Mouse (Mus musculus) heart, embryonic 13.5 days (tissue): ENCODE data around the gene Tfap2c. TPM values are rescaled to one million over a fixed set of nuclear protein-coding genes. Genes with fewer than 3 reads are reported as not detected.

ENCODE experiments used
- ATAC-seq: fragments of 200-750 bp; cut with Nextera tagmentation; 2 replicates; pipeline ENCODE4 v1.8.0; 2017; ENCODE audit warnings: moderate TSS enrichment; ENCODE audit not compliant: insufficient number of reproducible peaks, low FRiP score, low TSS enrichment; ENCODE audit errors: extremely low read depth
- H3K27ac ChIP-seq: fragments of 300-500 bp; sonication (generic); replicated peaks from 2 replicates; pipeline ENCODE4 v1.5.1; 2015; ENCODE audit warnings: moderate library complexity, mild to moderate bottlenecking, inconsistent platforms
- H3K27me3 ChIP-seq: fragments of 300-500 bp; sonication (generic); replicated peaks from 2 replicates; pipeline ENCODE4 v1.6.1; 2015; ENCODE audit warnings: mild to moderate bottlenecking, inconsistent platforms
- H3K36me3 ChIP-seq: fragments of 300-500 bp; sonication (generic); 2 replicates; pipeline ENCODE4 v1.6.1; 2015; ENCODE audit warnings: mild to moderate bottlenecking, inconsistent platforms
- H3K4me1 ChIP-seq: fragments of 300-500 bp; sonication (generic); 2 replicates; pipeline ENCODE4 v1.6.1; 2015; ENCODE audit warnings: inconsistent platforms
- H3K4me2 ChIP-seq: fragments of 300-500 bp; sonication (generic); 2 replicates; pipeline ENCODE4 v1.6.1; 2015; ENCODE audit warnings: inconsistent platforms, mild to moderate bottlenecking, moderate library complexity
- H3K4me3 ChIP-seq: fragments of 300-500 bp; sonication (generic); 2 replicates; pipeline ENCODE4 v1.5.1; 2015; ENCODE audit warnings: moderate library complexity, mild to moderate bottlenecking, inconsistent platforms
- H3K9ac ChIP-seq: fragments of 300-500 bp; sonication (generic); 2 replicates; pipeline ENCODE4 v1.6.1; 2015; ENCODE audit warnings: inconsistent platforms, mild to moderate bottlenecking, moderate library complexity
- H3K9me3 ChIP-seq: fragments of 300-500 bp; sonication (generic); 2 replicates; pipeline ENCODE4 v1.6.1; 2016; ENCODE audit warnings: inconsistent platforms
- WGBS: fragments of 180-500 bp; shearing (Covaris S2); methylation state at CpG from one replicate; pipeline ENCODE4 v1.1.7; 2015; ENCODE audit warnings: mixed read lengths; 5-methylcytosine and 5-hydroxymethylcytosine counted together
- polyA plus RNA-seq: library from polyadenylated mRNA; unstranded; fragments of >200 nt; fragmentation: Nextera tagmentation; extraction: Ambion mirVana; gene quantifications from 2 replicates; pipeline ENCODE4 v1.2.1, GENCODE M21; 2015

Gene Tfap2c
- polyA plus RNA-seq, 1 experiment from 2014 or later = 0.05 TPM

- Histone ChIP-seq H3K4me3 (no peak overlapping the region), H3K36me3 (no peaks in the 10 kb centered on the region), H3K27me3 (no peaks in the 10 kb centered on the region; the same call in 1 of the 2 replicates), H3K9me3 (no peaks in the 10 kb centered on the region), H3K4me1 (no peaks in the 10 kb centered on the region), H3K4me2 (no peak overlapping the region), H3K27ac (no peak overlapping the region), H3K9ac (no peak overlapping the region)
- ATAC-seq = no peak
- 79% methylated on average over 8 of the region's 8 CpGs for WGBS
These were observed 22.2 kb upstream of the Tfap2c start for GRCm38 (mm10) chr2:172527175-172527574.

GRCm38 (mm10) chr2:172543987-172544386 lies 5.4 kb upstream of the Tfap2c start:
- H3K9ac ChIP-seq = no peak overlapping the region
- peaks cover 17% of the 10 kb centered on the region for H3K4me1 ChIP-seq
- H3K27ac ChIP-seq = no peak overlapping the region
- peaks cover 69% of the 10 kb centered on the region for H3K27me3 ChIP-seq
- no peak for ATAC-seq
- no peak overlapping the region for H3K4me3 ChIP-seq
- WGBS = 41% methylated on average over 4 of the region's 4 CpGs
- no peak overlapping the region for H3K4me2 ChIP-seq
- H3K9me3 ChIP-seq = peaks cover 9% of the 10 kb centered on the region; the same call in 1 of the 2 replicates
- H3K36me3 ChIP-seq = no peaks in the 10 kb centered on the region

- no peaks in the 10 kb centered on the region for H3K36me3 ChIP-seq
- 17% methylated on average over 6 of the region's 6 CpGs for whole genome bisulfite sequencing
- H3K9me3 ChIP-seq = peaks cover 8% of the 10 kb centered on the region; the same call in 1 of the 2 replicates
- no peak for ATAC-seq
- peaks cover 76% of the 10 kb centered on the region for H3K27me3 ChIP-seq
- H3K27ac ChIP-seq = no peak overlapping the region
- H3K4me3 ChIP-seq = no peak overlapping the region
- H3K4me2 ChIP-seq = no peak overlapping the region
- H3K4me1 ChIP-seq = peaks cover 24% of the 10 kb centered on the region
- no peak overlapping the region for H3K9ac ChIP-seq
These were observed 4.7 kb upstream of the Tfap2c start for GRCm38 (mm10) chr2:172544601-172545127.

- Histone ChIP-seq H3K9ac (no peak overlapping the region), H3K36me3 (no peaks in the 10 kb centered on the region), H3K4me3 (no peak overlapping the region), H3K27me3 (peaks cover 87% of the 10 kb centered on the region), H3K4me1 (peaks cover 34% of the 10 kb centered on the region), H3K27ac (no peak overlapping the region), H3K4me2 (no peak overlapping the region), H3K9me3 (no peaks in the 10 kb centered on the region)
- no peak for ATAC-seq
- 9% methylated on average over 35 of the region's 35 CpGs for WGBS
These were observed 3.7 kb upstream of the Tfap2c start for GRCm38 (mm10) chr2:172545592-172546235.

- Histone ChIP-seq H3K9me3 (no peaks in the 10 kb centered on the region), H3K4me1 (peaks cover 43% of the 10 kb centered on the region), H3K27ac (no peak overlapping the region), H3K9ac (no peak overlapping the region), H3K36me3 (no peaks in the 10 kb centered on the region), H3K4me2 (no peak overlapping the region), H3K4me3 (peak overlapping the region; percentile 32; the same call in 1 of the 2 replicates), H3K27me3 (peaks cover 95% of the 10 kb centered on the region)
- 17% methylated on average over 16 of the region's 16 CpGs for WGBS
- ATAC-seq = no peak
These were observed 2.8 kb upstream of the Tfap2c start for GRCm38 (mm10) chr2:172546551-172546950.

GRCm38 (mm10) chr2:172547116-172547515 lies 2.3 kb upstream of the Tfap2c start:
- Histone ChIP-seq H3K36me3 (no peaks in the 10 kb centered on the region), H3K27me3 (peaks cover 97% of the 10 kb centered on the region), H3K4me3 (peak overlapping the region; percentile 32), H3K27ac (no peak overlapping the region), H3K4me1 (peaks cover 45% of the 10 kb centered on the region), H3K9ac (no peak overlapping the region), H3K4me2 (peak overlapping the region; percentile 55), H3K9me3 (no peaks in the 10 kb centered on the region)
- ATAC-seq = no peak
- WGBS = under 1% methylated on average over 21 of the region's 21 CpGs

GRCm38 (mm10) chr2:172547807-172548586 lies 1.4 kb upstream of the Tfap2c start:
- peak overlapping the region; percentile 46 for H3K4me3 ChIP-seq
- no peak for ATAC-seq
- peaks cover 45% of the 10 kb centered on the region for H3K4me1 ChIP-seq
- H3K9me3 ChIP-seq = no peaks in the 10 kb centered on the region
- H3K36me3 ChIP-seq = no peaks in the 10 kb centered on the region
- H3K27me3 ChIP-seq = peaks cover 99% of the 10 kb centered on the region
- H3K9ac ChIP-seq = no peak overlapping the region
- H3K4me2 ChIP-seq = peak overlapping the region; percentile 55
- WGBS = 3% methylated on average over 27 of the region's 27 CpGs
- no peak overlapping the region for H3K27ac ChIP-seq

- peak overlapping the region; percentile 70 for H3K4me2 ChIP-seq
- H3K4me3 ChIP-seq = peak overlapping the region; percentile 46; the same call in 1 of the 2 replicates
- no peaks in the 10 kb centered on the region for H3K9me3 ChIP-seq
- H3K27me3 ChIP-seq = peaks cover 100% of the 10 kb centered on the region
- no peaks in the 10 kb centered on the region for H3K36me3 ChIP-seq
- WGBS = 2% methylated on average over 27 of the region's 27 CpGs
- H3K4me1 ChIP-seq = peaks cover 45% of the 10 kb centered on the region
- H3K27ac ChIP-seq = no peak overlapping the region
- no peak for ATAC-seq
- no peak overlapping the region for H3K9ac ChIP-seq
These were observed 629 bp upstream of the Tfap2c start for GRCm38 (mm10) chr2:172548672-172549255.

- peaks cover 45% of the 10 kb centered on the region for H3K4me1 ChIP-seq
- no peaks in the 10 kb centered on the region for H3K9me3 ChIP-seq
- peaks cover 98% of the 10 kb centered on the region for H3K27me3 ChIP-seq
- no peak overlapping the region for H3K9ac ChIP-seq
- WGBS = 2% methylated on average over 60 of the region's 62 CpGs
- ATAC-seq = no peak
- H3K36me3 ChIP-seq = no peaks in the 10 kb centered on the region
- peak overlapping the region; percentile 70 for H3K4me2 ChIP-seq
- no peak overlapping the region for H3K27ac ChIP-seq
- peak overlapping the region; percentile 46 for H3K4me3 ChIP-seq
These were observed 1.1 kb downstream of the Tfap2c start for GRCm38 (mm10) chr2:172550364-172551080.

GRCm38 (mm10) chr2:172551081-172551720 lies 1.8 kb downstream of the Tfap2c start:
- ATAC-seq = no peak
- Histone ChIP-seq H3K4me1 (peaks cover 45% of the 10 kb centered on the region), H3K4me2 (peak overlapping the region; percentile 70), H3K9ac (0 out of 2 replicates have a peak overlapping the region, but pooled peaks have one; percentile 7), H3K4me3 (peak overlapping the region; percentile 46), H3K27me3 (peaks cover 98% of the 10 kb centered on the region), H3K27ac (no peak overlapping the region), H3K36me3 (no peaks in the 10 kb centered on the region), H3K9me3 (no peaks in the 10 kb centered on the region)
- under 1% methylated on average over 57 of the region's 57 CpGs for WGBS
